13 mouse cellular contexts compared by ENCODE assay signal in genomic region chr7:16132161-16132581, GRCm38 (mm10). TPM values are rescaled to one million over a fixed set of nuclear protein-coding genes. Genes with fewer than 3 reads are reported as not detected.
DNase-seq lines count a peak whose midpoint lies in the region; ATAC-seq and TF ChIP-seq lines count a peak whose summit lies in the region.
"Had no signal": no experiment of that assay in that cellular context is flagged by ENCODE, and none has a peak within 500 bp of the region (broad histone marks: within the 10 kb centered on the region; RNA-seq: fewer than 3 reads in every experiment).

No protein-coding gene starts in this region.

- H3K4me1 ChIP-seq in intestine, embryonic 14.5 days (replicated peaks; ENCODE audit: control insufficient read depth, insufficient read depth, low read length): peaks cover 28% of the 10 kb centered on the region
- H3K4me1 ChIP-seq in intestine, embryonic 16.5 days (ENCODE audit: control insufficient read depth, insufficient read depth, low read length): peaks cover 31% of the 10 kb centered on the region
- peaks cover 78% of the 10 kb centered on the region for H3K4me1 ChIP-seq in forebrain, embryonic 15.5 days
- H3K4me1 ChIP-seq in midbrain, embryonic 16.5 days (ENCODE audit: control insufficient read depth, insufficient read depth, low read length): peaks cover 43% of the 10 kb centered on the region
- H3K4me1 ChIP-seq in liver, embryonic 11.5 days (replicated peaks; ENCODE audit: control insufficient read depth, insufficient read depth, low read length): 0 out of 2 replicates have a peak, but pooled peaks cover 7% of the 10 kb centered on the region
- H3K4me1 ChIP-seq in kidney, adult 2 months (ENCODE audit: control insufficient read depth, insufficient read depth, low read length): no peaks in the 10 kb centered on the region

- no peaks in the 10 kb centered on the region for H3K9me3 ChIP-seq in intestine, embryonic 14.5 days (ENCODE audit: control insufficient read depth, low read length)
- H3K9me3 ChIP-seq in intestine, embryonic 16.5 days (ENCODE audit: control insufficient read depth, low read length): no peaks in the 10 kb centered on the region
- no peaks in the 10 kb centered on the region for H3K9me3 ChIP-seq in forebrain, embryonic 15.5 days
- H3K9me3 ChIP-seq in midbrain, embryonic 16.5 days (replicated peaks; ENCODE audit: control insufficient read depth, low read length, poor library complexity, severe bottlenecking): no peaks in the 10 kb centered on the region
- no peaks in the 10 kb centered on the region for H3K9me3 ChIP-seq in liver, embryonic 11.5 days (ENCODE audit: control insufficient read depth, low read length)

- peaks cover 8% of the 10 kb centered on the region; the same call in 1 of the 2 replicates for H3K36me3 ChIP-seq in intestine, embryonic 14.5 days (ENCODE audit: control insufficient read depth, insufficient read depth, low read length)
- H3K36me3 ChIP-seq in intestine, embryonic 16.5 days (ENCODE audit: control insufficient read depth, insufficient read depth, low read length): no peaks in the 10 kb centered on the region
- no peaks in the 10 kb centered on the region for H3K36me3 ChIP-seq in forebrain, embryonic 15.5 days
- H3K36me3 ChIP-seq in midbrain, embryonic 16.5 days (ENCODE audit: control insufficient read depth, insufficient read depth, low read length): no peaks in the 10 kb centered on the region; the same call in 1 of the 2 replicates
- no peaks in the 10 kb centered on the region for H3K36me3 ChIP-seq in liver, embryonic 11.5 days (ENCODE audit: control insufficient read depth, insufficient read depth, low read length)
- H3K36me3 ChIP-seq in kidney, adult 2 months (ENCODE audit: control insufficient read depth, insufficient read depth, low read length): no peaks in the 10 kb centered on the region

- TF ChIP-seq POLR2A in kidney, adult 2 months (IDR thresholded peaks at IDR 0.05; ENCODE audit: low read depth, low read length): no peak

- WGBS in intestine, embryonic 14.5 days: 9% methylated on average over 7 of the region's 7 CpGs
- 13% methylated on average over 7 of the region's 7 CpGs for WGBS in intestine, embryonic 16.5 days
- WGBS in forebrain, embryonic 15.5 days: 1% methylated on average over 7 of the region's 7 CpGs
- WGBS in midbrain, embryonic 16.5 days: 10% methylated on average over 7 of the region's 7 CpGs
- WGBS in liver, embryonic 11.5 days: 9% methylated on average over 7 of the region's 7 CpGs
- 10% methylated on average over 7 of the region's 7 CpGs for WGBS in kidney, adult 2 months

- no peak for TF ChIP-seq CTCF in kidney, adult 2 months (conservative IDR thresholded peaks at IDR 0.05; ENCODE audit: insufficient read depth, insufficient read length, low read depth, low read length)

- no peak for ATAC-seq in intestine, embryonic 14.5 days (replicated peaks; ENCODE audit: low FRiP score, low TSS enrichment, low read depth)
- ATAC-seq in intestine, embryonic 16.5 days: no peak
- ATAC-seq in forebrain, embryonic 15.5 days (replicated peaks): no peak
- no peak for ATAC-seq in midbrain, embryonic 16.5 days
- ATAC-seq in liver, embryonic 11.5 days (replicated peaks; ENCODE audit: low FRiP score): no peak

- peak overlapping the region; percentile 20; the same call in 1 of the 2 replicates for H3K4me2 ChIP-seq in intestine, embryonic 14.5 days (ENCODE audit: low read length)
- H3K4me2 ChIP-seq in intestine, embryonic 16.5 days (ENCODE audit: low read depth, low read length): no peak overlapping the region
- peak overlapping the region; percentile 75 for H3K4me2 ChIP-seq in forebrain, embryonic 15.5 days (replicated peaks)
- peak overlapping the region; percentile 74 for H3K4me2 ChIP-seq in midbrain, embryonic 16.5 days (ENCODE audit: low read length)
- H3K4me2 ChIP-seq in liver, embryonic 11.5 days: no peak overlapping the region

- DNase-seq in intestine, embryonic 14.5 days (ENCODE audit: low spot score): no peak
- peak; percentile 80 for DNase-seq in cerebellum, adult 9-10 months
- DNase-seq in gastrocnemius, postnatal 25 days: no peak
- no peak for DNase-seq in liver, embryonic 11.5 days (ENCODE audit: low spot score)
- DNase-seq in kidney, adult 2 months: no peak
- DNase-seq: adrenal gland, postnatal 10 days; kidney, adult 18-20 months; thymus, adult 18-20 months had no signal

- no peak overlapping the region for H3K9ac ChIP-seq in intestine, embryonic 14.5 days (ENCODE audit: low read length)
- H3K9ac ChIP-seq in intestine, embryonic 16.5 days (ENCODE audit: low read depth, low read length): no peak overlapping the region
- H3K9ac ChIP-seq in forebrain, embryonic 15.5 days (replicated peaks): no peak overlapping the region
- peak overlapping the region; percentile 44 for H3K9ac ChIP-seq in midbrain, embryonic 16.5 days (ENCODE audit: low read depth, low read length)
- H3K9ac ChIP-seq in liver, embryonic 11.5 days (ENCODE audit: low read depth, low read length): no peak overlapping the region
- H3K9ac ChIP-seq: liver, embryonic 14.5 days had no signal

- H3K27ac ChIP-seq in intestine, embryonic 14.5 days (ENCODE audit: low read depth): no peak overlapping the region
- no peak overlapping the region for H3K27ac ChIP-seq in intestine, embryonic 16.5 days (ENCODE audit: low read length)
- H3K27ac ChIP-seq in forebrain, embryonic 15.5 days (replicated peaks): no peak overlapping the region
- H3K27ac ChIP-seq in midbrain, embryonic 16.5 days (ENCODE audit: low read length): no peak overlapping the region; the same call in 1 of the 2 replicates
- H3K27ac ChIP-seq in liver, embryonic 11.5 days (ENCODE audit: low read depth, low read length): no peak overlapping the region
- H3K27ac ChIP-seq in kidney, adult 2 months (ENCODE audit: insufficient read depth, low read depth, low read length): no peak overlapping the region
- H3K27ac ChIP-seq: liver, embryonic 14.5 days had no signal

- no peaks in the 10 kb centered on the region for H3K27me3 ChIP-seq in intestine, embryonic 14.5 days (replicated peaks; ENCODE audit: control insufficient read depth, insufficient read depth, low read length)
- H3K27me3 ChIP-seq in intestine, embryonic 16.5 days (replicated peaks; ENCODE audit: control insufficient read depth, insufficient read depth, low read length): 0 out of 2 replicates have a peak, but pooled peaks cover 2% of the 10 kb centered on the region
- no peaks in the 10 kb centered on the region for H3K27me3 ChIP-seq in forebrain, embryonic 15.5 days
- no peaks in the 10 kb centered on the region for H3K27me3 ChIP-seq in midbrain, embryonic 16.5 days (ENCODE audit: control insufficient read depth, insufficient read depth, low read depth, low read length)
- H3K27me3 ChIP-seq in liver, embryonic 11.5 days (replicated peaks; ENCODE audit: control insufficient read depth, insufficient read depth, low read length): peaks cover 32% of the 10 kb centered on the region
- H3K27me3 ChIP-seq in kidney, adult 2 months (replicated peaks; ENCODE audit: control insufficient read depth, insufficient read depth, low read length): no peaks in the 10 kb centered on the region

- H3K4me3 ChIP-seq in intestine, embryonic 14.5 days (ENCODE audit: low read depth, low read length): no peak overlapping the region
- no peak overlapping the region for H3K4me3 ChIP-seq in intestine, embryonic 16.5 days (ENCODE audit: low read length)
- peak overlapping the region; percentile 64; the same call in 1 of the 2 replicates for H3K4me3 ChIP-seq in forebrain, embryonic 15.5 days
- no peak overlapping the region for H3K4me3 ChIP-seq in midbrain, embryonic 16.5 days (ENCODE audit: low read depth, low read length)
- no peak overlapping the region for H3K4me3 ChIP-seq in liver, embryonic 11.5 days (ENCODE audit: low read depth, low read length)
- H3K4me3 ChIP-seq in kidney, adult 2 months (ENCODE audit: insufficient read depth, low read depth, low read length): no peak overlapping the region

RNA-seq across cellular contexts. Expression of gene Slc8a2, which starts 2.5 kb away (rescaled TPM):
- 0.23 and 0.38 TPM in 2 replicates for polyA plus RNA-seq in intestine, embryonic 14.5 days (2014; fragmentation: Nextera tagmentation; extraction: Ambion mirVana)
- polyA plus RNA-seq in intestine, embryonic 16.5 days (2015; fragmentation: Nextera tagmentation; extraction: Ambion mirVana): 0.15 and 0.21 TPM in 2 replicates
- 0.96 and 1.1 TPM in 2 replicates for polyA plus RNA-seq in forebrain, embryonic 15.5 days (2015; fragmentation: Nextera tagmentation; extraction: Ambion mirVana)
- 0.73 and 1.0 TPM in 2 replicates for polyA plus RNA-seq in midbrain, embryonic 16.5 days (2015; fragmentation: Nextera tagmentation; extraction: Ambion mirVana)
- under 1 TPM; 0.15 to 0.16 TPM for total RNA-seq in gastrocnemius, postnatal 25 days (2021)
- polyA plus RNA-seq in liver, embryonic 11.5 days (2014; fragmentation: Nextera tagmentation; extraction: Ambion mirVana): 0.07 and 0.18 TPM in 2 replicates
- 0.33 and 0.38 TPM in 2 replicates for polyA plus RNA-seq in kidney, adult 2 months (2012; rRNA removed)
- total RNA-seq: neutrophil, adult 5-6 weeks had no signal

RNA-seq across cellular contexts. Expression of gene Kptn, which starts 12.5 kb away (rescaled TPM):
- 28.1 and 32.7 TPM in 2 replicates for polyA plus RNA-seq in intestine, embryonic 14.5 days (2014; fragmentation: Nextera tagmentation; extraction: Ambion mirVana)
- 24.3 and 27.1 TPM in 2 replicates for polyA plus RNA-seq in intestine, embryonic 16.5 days (2015; fragmentation: Nextera tagmentation; extraction: Ambion mirVana)
- 43.0 and 43.7 TPM in 2 replicates for polyA plus RNA-seq in forebrain, embryonic 15.5 days (2015; fragmentation: Nextera tagmentation; extraction: Ambion mirVana)
- polyA plus RNA-seq in midbrain, embryonic 16.5 days (2015; fragmentation: Nextera tagmentation; extraction: Ambion mirVana): 50.6 and 53.6 TPM in 2 replicates
- total RNA-seq in gastrocnemius, postnatal 25 days (2021): 10 to 100 TPM; 10.7 to 11.1 TPM
- 20.2 and 20.7 TPM in 2 replicates for polyA plus RNA-seq in liver, embryonic 11.5 days (2014; fragmentation: Nextera tagmentation; extraction: Ambion mirVana)
- 28.7 and 32.5 TPM in 2 replicates for polyA plus RNA-seq in kidney, adult 2 months (2012; rRNA removed)

RNA-seq across cellular contexts. Expression of gene Napa, which starts 33.9 kb away (rescaled TPM):
- 206 and 208 TPM in 2 replicates for polyA plus RNA-seq in intestine, embryonic 14.5 days (2014; fragmentation: Nextera tagmentation; extraction: Ambion mirVana)
- 211 and 233 TPM in 2 replicates for polyA plus RNA-seq in intestine, embryonic 16.5 days (2015; fragmentation: Nextera tagmentation; extraction: Ambion mirVana)
- 186 and 200 TPM in 2 replicates for polyA plus RNA-seq in forebrain, embryonic 15.5 days (2015; fragmentation: Nextera tagmentation; extraction: Ambion mirVana)
- polyA plus RNA-seq in midbrain, embryonic 16.5 days (2015; fragmentation: Nextera tagmentation; extraction: Ambion mirVana): 218 and 245 TPM in 2 replicates
- 100 to 1,000 TPM in 1 of 2 experiments, 10 to 100 TPM in 1; 71.2 to 105 TPM for total RNA-seq in gastrocnemius, postnatal 25 days (2021)
- polyA plus RNA-seq in liver, embryonic 11.5 days (2014; fragmentation: Nextera tagmentation; extraction: Ambion mirVana): 167 and 174 TPM in 2 replicates
- polyA plus RNA-seq in kidney, adult 2 months (2012; rRNA removed): 177 and 207 TPM in 2 replicates

RNA-seq across cellular contexts. Expression of gene Meis3, which starts 42.7 kb away (rescaled TPM):
- 47.0 and 48.6 TPM in 2 replicates for polyA plus RNA-seq in intestine, embryonic 14.5 days (2014; fragmentation: Nextera tagmentation; extraction: Ambion mirVana)
- polyA plus RNA-seq in intestine, embryonic 16.5 days (2015; fragmentation: Nextera tagmentation; extraction: Ambion mirVana): 30.0 TPM in 2 replicates
- 110 and 116 TPM in 2 replicates for polyA plus RNA-seq in forebrain, embryonic 15.5 days (2015; fragmentation: Nextera tagmentation; extraction: Ambion mirVana)
- polyA plus RNA-seq in midbrain, embryonic 16.5 days (2015; fragmentation: Nextera tagmentation; extraction: Ambion mirVana): 143 and 147 TPM in 2 replicates
- total RNA-seq in gastrocnemius, postnatal 25 days (2021): 1 to 10 TPM in 1 of 2 experiments, under 1 TPM in 1; 0.97 to 1.9 TPM
- polyA plus RNA-seq in liver, embryonic 11.5 days (2014; fragmentation: Nextera tagmentation; extraction: Ambion mirVana): 14.2 and 17.7 TPM in 2 replicates
- 3.8 and 6.6 TPM in 2 replicates for polyA plus RNA-seq in kidney, adult 2 months (2012; rRNA removed)

Comparison
In these comparisons a context has a peak if more than half of its experiments do, and no peak if none do; other contexts are left out.
1. H3K4me2 ChIP-seq: peak in intestine, embryonic 14.5 days (single experiment), forebrain, embryonic 15.5 days (single experiment) and midbrain, embryonic 16.5 days (single experiment); none in intestine, embryonic 16.5 days (single experiment) and liver, embryonic 11.5 days (single experiment).